Mouse (Mus musculus) lung, postnatal 25 days (tissue): ENCODE measurements around the gene Ythdf1.
A peak's percentile ranks its signal among the peaks of the same experiment; 100 is the strongest.

Source experiments
- DNase-seq: peaks from one replicate; pipeline ENCODE4 v3.0.0; 2022; ENCODE audit warnings: low spot score

Gene Ythdf1

DNA sequence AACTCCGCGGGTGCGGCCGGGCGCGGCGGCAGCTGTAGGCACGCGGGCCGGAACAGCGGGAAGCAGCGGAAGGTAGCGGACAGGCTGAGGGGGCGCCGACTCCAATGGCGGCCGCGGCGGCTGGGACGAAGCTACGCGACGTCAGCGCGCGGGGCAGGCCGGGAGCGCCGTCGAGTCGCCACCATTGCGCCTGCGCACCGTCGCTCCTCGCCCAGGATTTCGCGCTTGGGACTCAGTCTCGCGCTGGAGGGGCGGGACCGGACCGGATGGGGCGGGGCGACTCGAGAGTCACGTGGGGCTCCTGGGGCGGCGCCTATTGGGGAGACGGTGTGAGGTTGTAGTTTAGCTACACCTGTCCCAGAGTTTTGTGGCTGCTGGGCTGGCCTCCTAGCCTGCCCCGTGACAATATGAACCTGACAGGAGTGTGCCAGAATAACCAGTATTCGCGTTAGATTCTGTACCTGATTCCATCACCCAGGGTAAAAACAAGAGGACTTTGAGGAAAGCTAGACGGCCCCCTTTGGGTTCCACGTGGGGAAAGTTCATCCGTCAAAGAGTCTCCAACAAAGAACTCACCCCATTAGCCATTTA is at the start of gene Ythdf1:
Gene Ythdf1 (minus strand): TSS at position 140 of the 591 bp plus-strand sequence.
- DNase-seq, result peak; percentile 97

DNA sequence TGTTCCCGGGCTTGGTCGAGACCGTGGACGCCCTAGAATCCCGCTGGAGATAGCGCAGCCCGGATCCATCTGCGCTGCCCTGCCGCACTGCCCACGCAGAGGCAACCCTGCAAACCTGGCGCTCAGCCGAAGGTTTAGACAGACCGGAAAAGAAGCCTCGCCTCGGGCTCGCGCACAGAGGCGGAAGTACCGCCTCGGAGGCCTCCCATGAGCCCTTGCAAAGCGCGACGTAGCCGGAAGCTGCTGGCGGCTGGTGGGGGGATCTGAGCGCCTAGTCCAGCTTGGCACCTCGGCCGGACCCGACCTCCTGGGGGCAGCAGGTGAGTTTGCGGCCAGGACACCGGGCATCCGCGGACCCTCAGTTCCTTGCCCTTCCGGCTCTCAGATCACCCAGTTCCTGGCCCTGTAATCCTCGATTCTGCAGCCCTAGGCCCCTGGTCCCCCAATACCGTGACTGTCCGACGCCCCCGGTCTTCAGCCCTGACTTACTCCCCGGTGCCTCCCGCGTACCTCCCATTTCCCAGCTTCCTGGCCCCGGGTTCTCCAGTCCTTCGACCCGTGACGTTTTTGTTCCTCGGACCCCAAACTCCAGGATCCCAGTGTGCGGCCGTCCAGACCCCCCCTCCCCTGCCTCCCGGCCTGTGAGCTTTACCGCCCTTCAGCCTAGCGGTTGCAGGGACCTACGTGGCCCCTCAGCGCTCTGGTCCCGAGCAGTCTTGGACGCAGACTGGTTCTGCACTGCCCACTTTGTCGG is 46.4 kb upstream of the Ythdf1 start, which contains the start of gene Arfgap1:
Gene Arfgap1 (plus strand): TSS at position 216 of the 754 bp plus-strand sequence.
- DNase-seq, result peak; percentile 93

DNA sequence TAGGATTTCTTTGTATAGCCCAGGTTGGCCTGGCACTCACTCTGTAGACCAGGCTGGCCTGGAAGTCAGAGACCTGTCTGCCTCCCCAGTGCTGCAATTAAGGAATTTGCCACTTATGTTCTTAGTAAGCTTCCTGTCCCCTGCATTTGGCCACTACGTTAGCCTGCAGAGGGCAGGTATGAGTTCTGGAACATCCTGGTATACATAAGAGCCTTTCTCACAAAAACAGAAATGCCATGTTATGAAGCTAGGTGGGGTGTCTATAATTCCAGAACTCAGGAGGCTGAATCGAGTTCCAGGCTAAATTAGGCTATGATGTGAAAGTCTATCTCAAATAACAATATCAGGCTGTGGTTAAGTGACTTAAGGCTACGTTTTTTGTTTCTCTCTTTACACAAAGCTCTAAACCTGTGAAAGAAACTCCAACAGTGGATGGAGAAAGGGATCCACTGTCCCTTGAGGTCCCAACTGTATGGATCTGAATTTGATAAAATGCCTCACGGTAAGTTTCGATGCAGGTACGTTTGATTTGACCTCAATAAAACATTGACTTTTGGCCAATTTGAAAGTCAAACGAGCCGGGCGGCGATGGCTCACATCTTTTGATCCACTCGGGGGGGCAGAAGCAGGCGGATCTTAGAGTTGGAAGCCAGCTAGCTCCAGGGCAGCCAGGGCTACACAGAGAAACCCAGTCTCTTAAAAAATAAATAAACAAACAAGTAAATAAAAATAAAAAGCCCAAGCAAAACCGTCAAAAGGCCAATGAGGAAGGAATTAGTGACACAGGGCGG is 45.5 kb upstream of the Ythdf1 start:
- DNase-seq, result no peak

DNA sequence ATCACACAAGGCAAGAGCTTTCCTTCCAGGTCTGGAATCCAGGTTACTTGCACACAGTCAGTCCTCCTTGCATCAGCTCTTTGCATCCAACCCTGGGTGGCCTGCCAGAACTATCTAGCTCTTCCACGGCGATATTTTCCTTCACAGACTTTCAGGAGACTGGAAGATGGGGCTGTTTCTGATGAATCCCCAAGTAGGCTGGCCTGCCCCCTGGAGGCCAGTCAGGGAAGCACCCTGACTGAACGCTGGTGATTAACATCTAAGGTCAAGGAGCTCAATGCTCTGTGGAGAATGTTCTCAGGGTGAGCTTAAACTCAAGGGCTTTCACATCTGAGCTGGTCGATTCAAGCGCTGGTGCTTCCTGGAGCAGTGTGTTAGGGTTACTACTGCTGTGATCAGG is 43.2 kb upstream of the Ythdf1 start:
- DNase-seq, result peak; percentile 77

DNA sequence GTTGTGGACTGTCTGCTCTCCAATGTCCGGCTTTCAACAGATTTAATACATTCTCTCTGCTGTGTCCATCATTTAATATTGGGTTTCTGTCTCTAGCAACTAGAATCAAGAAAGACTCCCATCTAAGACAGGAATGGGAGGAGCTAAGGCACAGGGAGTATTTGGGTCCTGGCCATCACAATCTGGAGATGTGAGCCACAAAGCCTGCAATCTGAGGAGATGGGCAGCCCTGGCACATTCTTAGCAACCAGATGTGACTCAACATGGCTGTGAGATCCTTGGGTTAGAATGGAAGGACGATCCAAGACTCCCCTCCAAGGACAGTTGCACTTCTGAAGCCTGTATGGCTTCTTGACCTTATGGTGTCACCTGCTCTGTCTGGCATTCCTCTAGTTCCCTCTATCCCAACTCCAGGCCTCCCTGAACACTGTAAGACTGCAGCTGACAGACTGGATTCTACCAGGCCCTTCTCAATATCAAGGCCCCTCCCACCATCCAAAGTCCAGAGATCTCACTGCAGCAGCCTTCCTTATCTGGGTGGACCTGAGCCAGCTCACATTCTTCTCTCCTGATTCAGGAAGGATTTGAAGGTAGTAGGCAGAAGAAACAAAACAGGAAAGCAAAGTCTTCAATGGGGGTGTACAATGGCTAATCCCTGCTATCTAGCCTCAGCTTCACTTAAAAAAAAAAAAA is 42.0 kb upstream of the Ythdf1 start:
- peak; percentile 32 for DNase-seq

DNA sequence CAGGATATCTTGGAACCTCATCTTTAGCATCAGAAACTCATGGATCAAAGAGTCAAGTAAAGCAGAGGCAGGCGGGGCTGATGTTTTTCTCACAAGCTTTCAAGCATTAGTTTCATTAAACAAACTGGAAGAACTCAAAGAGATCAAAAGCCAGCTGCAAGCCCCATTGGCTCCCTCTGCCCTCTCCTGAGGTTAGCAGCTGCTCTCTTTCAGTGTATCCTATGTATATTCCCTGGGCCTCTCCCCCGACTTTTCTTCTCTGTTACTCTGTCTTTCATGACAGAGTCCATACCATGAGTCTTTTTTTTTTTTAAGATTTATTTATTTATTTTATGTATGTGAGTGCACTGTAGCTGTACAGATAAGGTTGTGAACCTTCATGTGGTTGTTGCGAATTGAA is 39.4 kb upstream of the Ythdf1 start:
- no peak for DNase-seq

DNA sequence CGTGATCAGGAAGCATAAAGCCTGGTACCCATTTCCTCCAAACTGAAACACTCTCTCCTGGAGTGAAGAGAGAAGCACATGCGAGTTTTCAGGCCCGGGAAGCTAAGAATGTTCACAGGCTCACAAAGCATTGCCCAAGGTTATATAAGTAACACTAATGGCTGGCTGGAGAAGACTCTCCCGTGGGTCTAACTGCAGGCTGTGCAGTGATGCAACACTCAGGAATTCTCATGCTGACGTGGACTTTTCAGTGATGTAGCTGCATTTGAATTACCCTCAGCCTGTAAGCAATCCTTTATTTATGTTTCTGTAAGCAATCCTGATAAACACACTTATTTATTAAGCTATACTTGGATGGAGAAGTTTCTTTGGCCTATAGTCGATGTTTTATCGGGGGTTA is 38.9 kb upstream of the Ythdf1 start:
- DNase-seq, result no peak

DNA sequence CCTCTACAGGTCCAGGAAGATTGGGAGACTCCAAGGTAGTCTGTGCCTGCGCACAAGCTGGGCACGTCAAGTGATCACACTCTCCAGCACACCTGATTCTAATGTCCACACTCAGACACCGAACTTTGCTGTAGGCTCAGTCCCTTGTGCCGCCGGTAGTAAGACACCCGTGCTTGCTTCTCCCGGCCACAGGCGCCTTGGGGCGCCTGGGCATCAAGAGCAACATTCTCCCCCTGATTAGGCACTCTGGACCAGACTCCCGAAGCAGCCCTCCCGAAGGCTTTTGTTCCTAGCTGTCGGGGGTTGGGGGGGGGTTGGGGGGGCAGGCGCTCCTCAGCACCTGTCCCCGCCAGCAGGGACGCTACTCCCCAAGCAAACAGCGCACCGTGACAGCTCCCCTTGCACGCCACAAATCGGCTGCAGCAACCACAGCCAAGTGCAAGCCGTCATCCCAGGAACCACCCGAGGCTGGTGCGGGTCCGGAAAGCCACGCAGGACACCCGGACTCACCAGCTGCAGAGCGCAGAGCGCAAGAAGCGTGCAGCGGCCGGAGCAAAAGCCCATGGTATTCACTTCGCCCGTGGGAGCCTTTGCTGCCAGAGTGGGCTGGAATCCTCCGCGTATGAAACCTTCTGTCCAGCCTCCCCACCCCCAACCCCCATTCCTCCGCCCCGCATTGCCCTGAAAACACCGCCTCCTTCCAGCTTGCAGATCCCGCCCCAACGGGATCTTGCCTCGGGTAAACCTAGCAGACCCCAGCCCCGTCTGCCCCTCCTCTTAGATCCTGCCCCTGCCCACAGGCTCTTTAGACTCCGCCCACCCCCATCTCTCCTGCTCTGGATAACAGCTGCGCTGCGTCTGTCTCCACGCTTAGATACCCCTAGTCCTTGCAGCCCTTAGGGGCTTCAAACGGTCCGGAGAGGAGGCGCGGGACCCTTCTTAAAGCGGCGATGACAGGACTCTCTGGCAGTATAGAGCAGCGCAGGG is 33.6 kb upstream of the Ythdf1 start, which contains the start of gene Nkain4:
Gene Nkain4 (minus strand): TSS at position 639 of the 987 bp plus-strand sequence.
- peak; percentile 45 for DNase-seq

DNA sequence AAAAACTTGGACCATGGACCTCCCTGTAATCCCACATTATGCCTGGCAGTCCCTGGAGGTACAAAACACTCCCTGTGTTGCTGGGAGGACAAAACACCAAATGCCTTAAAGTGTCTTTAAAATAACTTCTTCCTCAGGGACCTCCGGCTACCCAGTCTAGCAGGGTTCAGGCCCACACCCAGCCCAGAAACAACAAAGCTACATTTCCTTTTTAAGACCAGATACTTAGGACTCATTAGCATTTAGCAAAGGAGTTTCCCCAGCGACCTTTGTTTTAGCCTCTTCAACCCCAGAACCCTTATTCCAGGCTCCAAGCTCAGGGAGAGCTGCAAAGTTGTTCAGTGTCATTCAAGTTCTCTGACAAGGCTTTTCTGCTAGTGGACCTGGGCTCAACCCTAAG is 32.9 kb upstream of the Ythdf1 start:
- no peak for DNase-seq

DNA sequence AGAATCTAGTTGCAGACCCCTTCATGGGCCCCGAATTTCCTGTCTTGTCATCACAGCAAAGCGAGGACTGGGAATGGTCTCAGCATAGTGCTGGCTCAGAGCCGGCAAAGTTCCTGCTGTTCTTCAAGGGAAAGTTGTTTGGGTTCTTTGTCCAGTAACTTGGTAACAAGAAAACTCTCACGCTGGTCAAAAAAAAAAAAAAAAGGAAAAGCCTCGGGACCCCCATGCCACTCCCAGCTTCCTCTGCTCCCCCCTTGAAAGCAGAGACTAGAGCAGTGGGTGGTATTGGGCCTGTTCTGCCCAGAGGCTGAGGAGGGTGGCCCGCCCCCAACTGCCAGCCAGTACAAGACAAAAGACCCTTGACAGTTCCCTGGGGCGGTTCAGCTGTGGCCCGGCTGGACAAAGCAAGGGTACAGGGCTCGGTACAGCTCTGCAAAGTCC is 32.0 kb upstream of the Ythdf1 start:
- DNase-seq, result no peak

DNA sequence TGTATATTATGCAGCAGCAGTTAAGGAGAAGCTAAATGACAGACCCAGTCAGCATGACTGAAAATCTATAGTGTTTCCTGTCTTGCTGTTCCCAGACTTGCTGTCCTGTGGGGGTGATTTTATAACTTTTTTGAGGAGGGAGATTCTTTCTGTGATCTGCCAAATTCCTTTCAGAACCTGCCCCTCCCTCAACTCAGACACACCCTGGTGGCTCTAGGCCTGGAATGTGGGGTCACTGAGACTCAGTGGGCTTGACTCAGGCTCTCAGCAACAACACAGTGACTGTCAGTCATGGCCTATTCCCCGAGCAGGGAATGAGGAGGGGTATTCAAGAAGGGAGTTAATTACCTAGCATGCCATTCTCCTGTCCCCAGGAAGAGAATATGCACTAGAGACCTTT is 29.2 kb upstream of the Ythdf1 start:
- DNase-seq, result no peak

DNA sequence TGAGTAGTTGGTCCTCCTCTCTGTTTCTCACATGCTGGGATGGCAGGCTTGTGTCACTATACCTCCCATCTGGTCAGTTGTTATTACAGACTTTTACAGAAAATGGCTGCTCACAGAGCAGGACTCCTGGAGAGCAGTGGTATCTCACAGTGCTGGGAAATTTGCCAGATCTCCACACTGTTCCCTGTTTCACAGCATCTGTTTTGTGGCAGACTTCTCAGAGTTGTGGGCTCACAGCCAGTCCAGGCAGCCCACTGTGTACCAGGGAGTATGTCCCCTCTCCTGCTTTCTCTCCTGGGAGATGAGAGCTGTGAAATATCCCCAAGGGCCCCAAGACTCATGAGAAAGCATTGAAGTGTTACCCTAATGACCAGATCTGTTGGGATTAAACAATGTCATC is 21.1 kb upstream of the Ythdf1 start:
- DNase-seq, result no peak

DNA sequence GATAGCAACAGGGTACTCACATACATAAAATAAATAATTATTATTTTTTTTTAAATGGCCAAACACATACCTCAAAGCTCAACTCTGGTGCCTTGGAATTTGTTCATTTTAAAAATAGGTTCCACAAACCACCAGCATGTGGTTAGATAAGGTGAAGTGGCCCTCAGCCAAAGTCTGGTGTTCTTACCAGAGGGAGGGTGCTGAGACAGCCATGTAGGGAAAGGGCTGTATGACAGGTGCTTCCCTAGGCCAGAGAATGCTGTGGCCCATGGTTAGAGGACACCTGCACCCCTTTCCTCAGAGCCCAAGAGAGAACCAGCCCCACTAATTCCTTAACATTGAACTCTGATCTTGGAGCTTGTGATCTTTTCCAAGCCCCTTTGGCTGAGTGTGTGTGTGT is 19.4 kb upstream of the Ythdf1 start:
- no peak for DNase-seq

DNA sequence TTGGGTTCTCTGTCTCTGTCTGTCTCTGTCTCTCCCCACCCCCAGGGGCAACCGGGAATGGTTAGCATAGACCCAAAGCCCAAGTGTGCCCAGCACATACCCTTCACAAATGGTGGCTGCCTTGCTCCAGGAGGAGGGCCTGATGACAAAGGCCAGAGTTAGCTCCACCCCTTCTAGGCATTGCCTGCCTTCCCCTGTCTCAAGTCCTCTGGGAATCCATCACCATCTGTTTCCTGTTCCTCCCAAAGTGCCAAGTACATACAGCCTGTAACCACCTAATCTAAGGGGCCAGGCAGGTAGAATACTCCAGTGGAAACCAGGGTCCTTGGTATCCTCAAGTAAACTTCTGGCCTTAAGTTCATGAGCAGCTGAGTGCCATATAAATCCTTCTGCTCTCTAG is 11.7 kb upstream of the Ythdf1 start:
- no peak for DNase-seq

DNA sequence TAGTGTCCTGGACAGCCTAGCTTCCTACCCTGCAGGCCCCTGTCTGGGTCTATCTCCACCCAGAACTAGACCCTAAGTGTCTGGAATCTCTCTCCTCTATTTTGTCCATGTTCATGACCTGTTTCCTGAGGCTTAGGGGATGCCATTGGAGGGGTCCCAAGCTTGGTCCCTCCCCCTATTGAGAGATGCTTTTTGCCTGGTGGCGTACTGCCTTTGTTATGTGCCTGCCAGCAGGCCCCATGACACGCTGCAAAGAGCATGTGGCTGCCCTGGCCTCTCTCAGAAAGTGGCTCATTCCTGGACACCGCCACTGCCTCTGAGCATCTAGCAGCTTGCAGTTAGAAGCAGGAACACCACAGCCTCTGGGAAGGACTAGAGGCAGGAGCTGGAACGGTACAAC is 8.0 kb upstream of the Ythdf1 start, which contains the start of gene Birc7:
Gene Birc7 (plus strand): TSS at position 301 of the 400 bp plus-strand sequence.
- no peak for DNase-seq

DNA sequence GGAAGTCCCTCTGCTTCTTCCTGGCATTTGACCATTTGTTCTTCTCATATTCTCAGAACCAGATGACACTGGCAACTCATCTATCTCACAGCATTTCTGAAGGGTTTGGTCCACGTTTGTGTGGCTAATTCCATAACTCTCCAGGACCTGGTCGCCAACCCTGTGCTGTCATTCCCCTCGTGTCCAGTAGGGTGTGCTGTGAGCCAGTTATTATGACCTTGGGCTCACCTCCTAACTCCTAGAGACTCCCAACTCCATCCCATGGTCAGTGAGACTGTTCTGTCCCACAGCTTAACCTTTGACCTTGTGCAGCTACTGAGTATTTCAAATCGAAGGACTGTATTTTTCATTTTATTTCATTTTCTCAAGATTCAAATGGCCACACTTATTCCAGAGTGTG is 4.4 kb upstream of the Ythdf1 start:
- peak; percentile 71 for DNase-seq

DNA sequence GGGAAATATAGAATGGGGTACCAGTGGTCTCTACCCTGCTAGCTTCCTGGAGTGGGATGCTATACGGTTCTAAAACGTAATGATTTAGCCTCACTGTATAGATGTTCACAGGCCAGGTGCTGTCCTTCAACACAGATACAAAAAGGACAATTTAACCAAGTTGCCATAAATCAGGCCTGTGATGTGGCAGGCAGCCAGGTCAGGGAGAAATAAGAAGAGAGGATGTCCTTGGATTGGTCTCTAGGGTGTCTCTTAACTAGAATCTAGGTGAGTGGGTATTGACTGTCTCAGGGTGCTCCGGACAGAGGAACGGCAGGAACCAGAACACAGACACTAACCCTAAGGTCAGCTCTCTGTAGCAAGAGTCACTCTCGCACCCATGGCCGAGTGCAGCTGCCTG is 2.0 kb upstream of the Ythdf1 start:
- no peak for DNase-seq

DNA sequence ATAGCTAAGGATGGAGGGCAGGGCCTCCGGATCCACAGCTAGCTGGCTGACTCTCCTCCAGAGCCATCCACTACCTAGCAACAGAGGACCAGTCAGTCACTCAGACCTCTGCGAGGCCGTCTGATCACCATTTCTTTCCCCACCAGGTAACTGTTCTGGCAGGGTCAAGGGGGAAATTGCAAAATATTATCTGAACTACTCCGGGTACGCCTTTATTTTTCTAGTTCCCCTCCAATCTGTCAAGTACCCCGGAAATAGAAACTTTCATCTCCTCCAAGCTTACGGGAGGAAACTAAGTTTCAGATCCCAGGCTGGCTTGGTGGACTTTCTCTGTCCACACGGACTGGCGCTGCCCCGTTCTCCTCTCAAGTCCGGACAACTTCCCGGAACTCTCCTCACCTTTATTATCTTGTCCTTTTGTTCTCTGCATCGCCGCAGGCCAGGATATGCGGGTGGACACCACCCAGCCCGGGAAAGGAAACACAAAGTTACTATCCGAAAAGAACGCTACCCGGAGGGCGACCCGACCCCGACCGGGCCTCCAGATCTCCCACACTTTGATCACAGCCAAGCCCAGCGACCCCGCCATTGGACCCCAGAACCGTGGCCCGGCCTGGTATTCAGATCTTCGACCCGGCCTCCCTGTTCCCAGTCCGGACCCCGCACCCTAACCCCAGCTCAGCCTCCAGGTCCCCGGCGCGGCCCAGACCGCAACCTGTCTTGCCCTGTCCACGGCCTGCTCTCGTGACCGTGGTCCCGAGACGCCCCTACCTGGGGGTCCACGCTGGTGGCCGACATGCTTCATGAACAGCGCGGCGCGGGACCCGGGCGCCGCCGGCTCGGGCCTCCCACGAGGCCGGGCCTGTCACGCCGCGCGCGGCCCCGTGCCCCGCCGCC is 588 bp downstream of the Ythdf1 start:
- peak; percentile 18 for DNase-seq

DNA sequence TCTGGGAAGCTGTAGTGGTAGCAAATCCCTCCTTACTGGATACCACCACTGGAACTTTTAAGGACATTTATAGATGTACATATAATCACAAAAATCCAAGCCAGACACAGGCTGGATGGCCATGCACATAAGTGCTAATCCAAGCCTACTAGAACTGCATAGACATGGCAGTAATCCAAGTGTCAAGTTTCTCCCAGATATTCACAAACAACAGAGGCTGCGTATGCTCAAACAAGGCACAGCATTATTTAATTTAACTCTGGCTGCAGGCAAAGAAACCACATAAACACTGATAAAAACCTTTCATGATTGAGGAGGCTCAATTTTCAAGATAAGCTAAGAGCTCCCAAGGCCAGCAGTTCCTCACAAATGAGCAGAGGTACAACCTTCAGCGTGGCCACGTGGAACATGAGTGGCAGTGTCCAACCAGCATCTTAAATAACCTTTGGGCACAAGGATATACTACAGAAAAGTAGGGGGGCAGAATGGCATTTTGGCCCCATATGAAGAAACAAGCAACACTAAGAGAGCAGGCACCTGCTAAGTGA is 4.8 kb downstream of the Ythdf1 start:
- DNase-seq, result peak; percentile 7

DNA sequence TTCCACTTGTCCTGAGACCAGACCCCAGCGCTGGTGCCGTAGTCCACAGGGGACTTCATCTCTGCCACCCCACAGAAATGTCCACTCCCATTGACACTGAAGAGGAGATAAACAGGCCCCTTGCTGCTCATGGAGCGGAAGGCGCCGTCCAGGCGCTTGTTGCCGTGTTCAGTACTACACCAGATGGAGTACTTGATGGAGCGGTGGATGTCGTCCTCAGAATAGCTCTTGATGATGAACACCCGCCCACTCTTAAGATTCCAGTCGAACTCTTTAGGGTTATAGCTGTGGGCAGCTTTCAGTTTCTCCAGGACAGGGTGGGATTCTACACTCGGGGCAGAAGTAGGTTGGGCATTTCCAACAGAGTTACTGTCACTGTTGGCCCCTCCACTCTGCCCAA is 9.8 kb downstream of the Ythdf1 start:
- no peak for DNase-seq
